Mouse (Mus musculus): ENCODE results near the gene Arhgap24.

- TF ChIP-seq POLR2A (IDR thresholded peaks at IDR 0.05; ENCODE audit: extremely low read depth, insufficient read depth, low read length) (no peak), CTCF (IDR thresholded peaks at IDR 0.05; ENCODE audit: low read depth, low read length) (no peak)
Measured at GRCm38 (mm10) chr5:102702581-102702980, 221.4 kb downstream of the Arhgap24 start.
